Mouse (Mus musculus): ENCODE measurements at regions not wholly inside any gene's neighbourhood (a gene's known extent, or its start where the extent isn't known, plus 50 kb on each side); places are given as distances from the start of the nearest gene placed in this dataset.

GRCm38 (mm10) chr7:136500059-136500458 is 394.4 kb upstream of the Mgmt start:
- TF ChIP-seq POLR2A (IDR thresholded peaks at IDR 0.05; ENCODE audit: low read depth, low read length) (no peak), CTCF (IDR thresholded peaks at IDR 0.05; ENCODE audit: borderline replicate concordance, insufficient read depth, low read length) (no peak)

All from embryonic fibroblast, embryonic 13.5 days (primary cell).